In genomic region chr17:19031962-19032361, GRCm38 (mm10) we compare ENCODE assay signal across 25 mouse cellular contexts. TPM values are rescaled to one million over a fixed set of nuclear protein-coding genes. Genes with fewer than 3 reads are reported as not detected.
"Had no signal": no experiment of that assay in that cellular context is flagged by ENCODE, and none has a peak within 500 bp of the region (broad histone marks: within the 10 kb centered on the region; RNA-seq: fewer than 3 reads in every experiment).

No protein-coding gene starts in this region.

- H3K36me3 ChIP-seq: neural tube, embryonic 13.5 days; neural tube, embryonic 15.5 days; stomach, embryonic 15.5 days had no signal

- H3K4me3 ChIP-seq: neural tube, embryonic 13.5 days; neural tube, embryonic 15.5 days; stomach, embryonic 15.5 days had no signal

- H3K27ac ChIP-seq: neural tube, embryonic 13.5 days; neural tube, embryonic 15.5 days; stomach, embryonic 15.5 days; stomach, postnatal 0 days had no signal

- DNase-seq: retina, postnatal 1 day; right cerebral cortex, adult 18-20 months; right cerebral cortex, postnatal 14 days; right cerebral cortex, postnatal 25 days; right cerebral cortex, postnatal 4 days; spleen, adult 18-20 months; thymus, adult 18-20 months; thymus, adult 2 months; thymus, postnatal 14 days; thymus, postnatal 25 days; thymus, postnatal 36 days; thymus, postnatal 4 days had no signal

- H3K4me2 ChIP-seq: neural tube, embryonic 13.5 days; neural tube, embryonic 15.5 days; stomach, embryonic 15.5 days had no signal

- H3K9me3 ChIP-seq: stomach, embryonic 15.5 days had no signal

- H3K9ac ChIP-seq: neural tube, embryonic 13.5 days; neural tube, embryonic 15.5 days; stomach, embryonic 15.5 days had no signal

- H3K27me3 ChIP-seq: neural tube, embryonic 13.5 days; neural tube, embryonic 15.5 days; stomach, embryonic 15.5 days had no signal

- H3K4me1 ChIP-seq: neural tube, embryonic 13.5 days; neural tube, embryonic 15.5 days; stomach, embryonic 15.5 days had no signal

RNA-seq across cellular contexts. Expression of gene Vmn2r98, which starts 21.3 kb away (rescaled TPM):
- total RNA-seq: neutrophil, adult 5-6 weeks had no signal
- polyA plus RNA-seq: neural tube, embryonic 13.5 days; neural tube, embryonic 14.5 days; neural tube, embryonic 15.5 days; small intestine, adult 2 months; spleen, adult 2 months; stomach, embryonic 14.5 days; stomach, embryonic 15.5 days; stomach, embryonic 16.5 days; stomach, postnatal 0 days; testis, adult 2 months; thymus, adult 2 months; thymus, postnatal 0 days; urinary bladder, adult 2 months had no signal
